Mouse (Mus musculus): ENCODE results near the gene Smarca2.

The Smarca2 gene

GRCm38 (mm10) chr19:26604755-26605300 lies at the start of gene Smarca2:
TSS of gene Smarca2 (plus strand) at chr19:26605050.
- DNase-seq (ENCODE audit: low spot score): peak; percentile 88

GRCm38 (mm10) chr19:26564850-26565249 lies 40.0 kb upstream of the Smarca2 start:
- DNase-seq (ENCODE audit: low spot score): no peak

- no peak for DNase-seq (ENCODE audit: low spot score)
Observed at GRCm38 (mm10) chr19:26566109-26566508, 38.7 kb upstream of the Smarca2 start.

- DNase-seq (ENCODE audit: low spot score): no peak
Observed at GRCm38 (mm10) chr19:26568236-26568635, 36.6 kb upstream of the Smarca2 start.

GRCm38 (mm10) chr19:26568941-26569340 lies 35.9 kb upstream of the Smarca2 start:
- no peak for DNase-seq (ENCODE audit: low spot score)

- DNase-seq (ENCODE audit: low spot score): no peak
Observed at GRCm38 (mm10) chr19:26569461-26569860, 35.4 kb upstream of the Smarca2 start.

GRCm38 (mm10) chr19:26579645-26580044 lies 25.2 kb upstream of the Smarca2 start:
- no peak for DNase-seq (ENCODE audit: low spot score)

- DNase-seq (ENCODE audit: low spot score): no peak
Observed at GRCm38 (mm10) chr19:26580061-26580460, 24.8 kb upstream of the Smarca2 start.

GRCm38 (mm10) chr19:26594661-26595060 lies 10.2 kb upstream of the Smarca2 start:
- no peak for DNase-seq (ENCODE audit: low spot score)

- no peak for DNase-seq (ENCODE audit: low spot score)
Observed at GRCm38 (mm10) chr19:26601459-26601858, 3.4 kb upstream of the Smarca2 start.

- DNase-seq (ENCODE audit: low spot score): no peak
Observed at GRCm38 (mm10) chr19:26603296-26603860, 1.5 kb upstream of the Smarca2 start.

- DNase-seq (ENCODE audit: low spot score): no peak
Observed at GRCm38 (mm10) chr19:26603906-26604754, 720 bp upstream of the Smarca2 start.

GRCm38 (mm10) chr19:26605438-26606320 lies 829 bp downstream of the Smarca2 start:
- DNase-seq (ENCODE audit: low spot score): peak; percentile 46

GRCm38 (mm10) chr19:26606321-26607155 lies 1.7 kb downstream of the Smarca2 start:
- peak; percentile 56 for DNase-seq (ENCODE audit: low spot score)

GRCm38 (mm10) chr19:26607156-26607536 lies 2.3 kb downstream of the Smarca2 start:
- DNase-seq (ENCODE audit: low spot score): no peak

- DNase-seq (ENCODE audit: low spot score): peak; percentile 21
Observed at GRCm38 (mm10) chr19:26607551-26608433, 2.9 kb downstream of the Smarca2 start.

- no peak for DNase-seq (ENCODE audit: low spot score)
Observed at GRCm38 (mm10) chr19:26608434-26608812, 3.6 kb downstream of the Smarca2 start.

GRCm38 (mm10) chr19:26609637-26610036 lies 4.8 kb downstream of the Smarca2 start:
- DNase-seq (ENCODE audit: low spot score): no peak

- no peak for DNase-seq (ENCODE audit: low spot score)
Observed at GRCm38 (mm10) chr19:26612995-26613394, 8.1 kb downstream of the Smarca2 start.

GRCm38 (mm10) chr19:26613665-26614064 lies 8.8 kb downstream of the Smarca2 start:
- no peak for DNase-seq (ENCODE audit: low spot score)

Measured in ovary, postnatal 10 days (tissue).